Mouse (Mus musculus): ENCODE measurements at regions not wholly inside any gene's neighbourhood (a gene's known extent, or its start where the extent isn't known, plus 50 kb on each side); places are given as distances from the start of the nearest gene placed in this dataset.
A peak's percentile ranks its signal among the peaks of the same experiment; 100 is the strongest.

DNA sequence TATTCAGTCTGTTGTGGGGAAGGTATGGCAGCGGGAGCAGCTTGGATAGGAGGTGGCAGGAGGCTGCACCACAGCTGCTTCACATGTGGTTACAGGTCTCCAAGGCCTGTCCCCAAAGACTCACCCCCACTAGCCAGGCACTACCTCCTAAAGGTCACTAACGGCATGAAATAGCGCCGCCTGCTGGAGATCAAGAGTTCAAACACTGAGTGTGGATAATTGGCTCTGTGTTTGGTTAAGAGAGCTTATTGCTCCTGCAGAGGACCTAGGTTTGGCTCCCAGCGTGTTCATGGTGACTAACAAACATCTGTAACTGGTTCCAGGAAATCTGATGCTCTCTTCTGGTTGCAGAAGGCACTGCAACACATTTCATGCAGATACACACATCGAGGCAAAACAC is 514.1 kb downstream of the Zfp536 start:
- no peaks in the 10 kb centered on the region for H3K9me3 ChIP-seq (replicated peaks)
- no peaks in the 10 kb centered on the region for H3K4me1 ChIP-seq
- no peak overlapping the region for H3K4me3 ChIP-seq
- ATAC-seq (ENCODE audit: low FRiP score): no peak
- no peak overlapping the region for H3K4me2 ChIP-seq (replicated peaks)
- H3K36me3 ChIP-seq: no peaks in the 10 kb centered on the region
- H3K9ac ChIP-seq: no peak overlapping the region
- H3K27ac ChIP-seq: no peak overlapping the region
- H3K27me3 ChIP-seq: no peaks in the 10 kb centered on the region; the same call in 1 of the 2 replicates
- WGBS: 43% methylated on average over 6 of the region's 6 CpGs

DNA sequence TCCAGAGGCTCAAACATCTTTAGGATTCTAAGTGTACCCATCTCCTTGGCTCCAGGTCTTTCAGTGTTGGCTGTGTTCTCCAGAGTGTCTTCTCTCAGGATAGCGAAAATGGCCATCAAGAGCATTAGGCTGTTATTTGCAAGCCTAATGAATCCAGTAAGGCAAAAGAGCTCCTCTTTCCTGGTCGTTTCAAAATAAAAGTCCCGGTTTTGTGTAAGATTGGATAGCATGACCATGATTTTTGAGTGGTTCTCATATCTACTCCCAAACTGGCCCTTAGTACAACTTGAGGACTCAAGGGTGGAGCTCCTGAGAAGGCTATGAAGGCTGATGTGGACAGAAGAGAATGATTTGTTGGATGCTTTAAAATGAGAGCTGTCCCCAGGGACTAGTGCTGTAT is 510.6 kb downstream of the Zfp536 start:
- no peak overlapping the region for H3K9ac ChIP-seq

DNA sequence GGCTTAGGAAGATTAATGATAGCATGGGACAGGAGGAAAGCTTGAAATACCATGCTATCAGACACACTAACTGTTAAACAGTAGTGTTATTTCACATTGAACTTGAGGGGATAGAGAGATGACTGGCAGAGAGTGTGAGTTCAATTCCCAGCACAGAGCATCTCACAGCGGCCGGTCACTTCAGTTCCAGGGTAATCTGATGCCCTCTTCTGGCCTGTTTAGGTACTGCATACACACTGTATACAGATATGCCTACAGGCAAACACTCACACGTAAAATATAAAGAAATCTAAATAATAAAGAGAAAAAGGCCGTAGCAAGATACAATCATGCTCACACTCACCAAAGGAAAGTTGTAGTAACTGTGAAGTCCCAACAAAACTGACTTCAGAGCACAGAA is 506.0 kb downstream of the Zfp536 start:
- Histone ChIP-seq H3K9ac (no peak overlapping the region), H3K9me3 (replicated peaks) (no peaks in the 10 kb centered on the region; the same call in 1 of the 2 replicates), H3K4me2 (replicated peaks) (no peak overlapping the region), H3K27me3 (no peaks in the 10 kb centered on the region), H3K27ac (no peak overlapping the region), H3K36me3 (no peaks in the 10 kb centered on the region), H3K4me3 (no peak overlapping the region), H3K4me1 (no peaks in the 10 kb centered on the region)
- no peak for ATAC-seq (ENCODE audit: low FRiP score)
- 86% methylated on average over 4 of the region's 4 CpGs for WGBS

More for the DNA sequence above, 510.6 kb downstream of the Zfp536 start:
- no peaks in the 10 kb centered on the region for H3K36me3 ChIP-seq
- H3K4me1 ChIP-seq: no peaks in the 10 kb centered on the region
- ATAC-seq (ENCODE audit: low FRiP score): no peak
- no peaks in the 10 kb centered on the region for H3K27me3 ChIP-seq
- 50% methylated on average over 3 of the region's 3 CpGs for WGBS
- H3K27ac ChIP-seq: no peak overlapping the region
- H3K4me2 ChIP-seq (replicated peaks): no peak overlapping the region
- no peak overlapping the region for H3K4me3 ChIP-seq
- H3K9me3 ChIP-seq (replicated peaks): no peaks in the 10 kb centered on the region

DNA sequence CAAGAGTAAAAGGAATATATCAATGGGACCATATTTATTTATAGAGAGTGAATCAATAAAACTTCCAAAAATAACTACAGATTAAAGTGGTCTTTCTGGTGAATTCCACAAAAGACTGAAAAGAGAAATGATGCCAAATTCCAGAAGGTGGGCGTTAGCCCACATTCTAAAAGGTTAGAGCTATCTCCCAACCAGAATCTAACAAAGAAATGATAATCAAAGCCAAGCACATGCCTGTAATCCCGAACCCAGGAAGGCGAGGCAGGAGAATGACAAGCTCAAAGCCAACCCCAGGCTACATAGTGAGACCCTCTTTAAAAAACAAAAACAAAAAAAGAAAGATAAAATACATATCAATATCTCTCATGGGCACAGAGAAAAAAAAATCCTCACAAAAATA is 502.6 kb downstream of the Zfp536 start:
- Histone ChIP-seq H3K4me2 (replicated peaks) (no peak overlapping the region), H3K9me3 (replicated peaks) (no peaks in the 10 kb centered on the region; the same call in 1 of the 2 replicates), H3K27ac (no peak overlapping the region), H3K36me3 (no peaks in the 10 kb centered on the region), H3K9ac (no peak overlapping the region), H3K27me3 (no peaks in the 10 kb centered on the region), H3K4me1 (no peaks in the 10 kb centered on the region), H3K4me3 (no peak overlapping the region)
- no peak for ATAC-seq (ENCODE audit: low FRiP score)
- 87% methylated on average over 3 of the region's 3 CpGs for WGBS

DNA sequence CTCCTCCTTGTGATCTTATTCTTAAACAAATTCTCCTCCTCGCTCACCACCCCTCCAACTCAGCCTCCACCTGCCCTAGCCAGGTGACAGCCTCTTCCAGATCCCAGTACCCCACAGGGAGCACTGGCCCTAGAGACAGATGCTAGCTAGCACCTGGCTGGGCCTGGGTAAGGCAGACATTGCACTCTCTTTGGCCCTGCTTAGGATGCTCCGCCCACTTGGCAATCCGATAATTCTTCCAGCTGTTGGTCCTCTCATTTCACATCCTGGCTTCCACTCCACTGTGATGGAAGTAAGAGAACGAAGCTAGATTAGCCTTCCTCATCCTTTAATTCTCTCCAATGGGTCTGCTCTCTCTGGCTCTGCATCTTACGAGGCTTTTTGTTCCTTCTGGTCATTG is 483.4 kb downstream of the Zfp536 start:
- Histone ChIP-seq H3K4me2 (replicated peaks) (peak overlapping the region; percentile 40), H3K4me3 (no peak overlapping the region)

GRCm38 (mm10) chr7:37290493-37291045 is 482.9 kb downstream of the Zfp536 start:
- WGBS: 25% methylated on average over 19 of the region's 19 CpGs

More for the DNA sequence above, 483.4 kb downstream of the Zfp536 start:
- Histone ChIP-seq H3K9ac (no peak overlapping the region), H3K4me1 (peaks cover 13% of the 10 kb centered on the region), H3K9me3 (replicated peaks) (no peaks in the 10 kb centered on the region), H3K27ac (no peak overlapping the region), H3K36me3 (no peaks in the 10 kb centered on the region), H3K27me3 (no peaks in the 10 kb centered on the region)
- WGBS: 21% methylated on average over 5 of the region's 5 CpGs
- ATAC-seq (ENCODE audit: low FRiP score): peak; percentile 48; the same call in 1 of the 2 replicates

GRCm38 (mm10) chr7:37291726-37292125 is 481.7 kb downstream of the Zfp536 start:
- Histone ChIP-seq H3K4me1 (peaks cover 13% of the 10 kb centered on the region), H3K27ac (no peak overlapping the region), H3K9ac (no peak overlapping the region), H3K4me2 (replicated peaks) (no peak overlapping the region), H3K27me3 (no peaks in the 10 kb centered on the region), H3K36me3 (no peaks in the 10 kb centered on the region), H3K4me3 (no peak overlapping the region), H3K9me3 (replicated peaks) (no peaks in the 10 kb centered on the region)
- WGBS: 76% methylated on average over 7 of the region's 7 CpGs
- ATAC-seq (ENCODE audit: low FRiP score): 0 out of 2 replicates have a peak, but pooled peaks have one; percentile 18

More at GRCm38 (mm10) chr7:37290493-37291045, 482.9 kb downstream of the Zfp536 start:
- no peak overlapping the region for H3K27ac ChIP-seq
- no peaks in the 10 kb centered on the region for H3K27me3 ChIP-seq
- H3K36me3 ChIP-seq: no peaks in the 10 kb centered on the region
- H3K4me2 ChIP-seq (replicated peaks): peak overlapping the region; percentile 40
- H3K9ac ChIP-seq: no peak overlapping the region
- ATAC-seq (ENCODE audit: low FRiP score): peak; percentile 56; the same call in 1 of the 2 replicates
- H3K4me1 ChIP-seq: peaks cover 13% of the 10 kb centered on the region
- 0 out of 2 replicates have a peak overlapping the region, but pooled peaks have one; percentile 3 for H3K4me3 ChIP-seq
- H3K9me3 ChIP-seq (replicated peaks): no peaks in the 10 kb centered on the region

DNA sequence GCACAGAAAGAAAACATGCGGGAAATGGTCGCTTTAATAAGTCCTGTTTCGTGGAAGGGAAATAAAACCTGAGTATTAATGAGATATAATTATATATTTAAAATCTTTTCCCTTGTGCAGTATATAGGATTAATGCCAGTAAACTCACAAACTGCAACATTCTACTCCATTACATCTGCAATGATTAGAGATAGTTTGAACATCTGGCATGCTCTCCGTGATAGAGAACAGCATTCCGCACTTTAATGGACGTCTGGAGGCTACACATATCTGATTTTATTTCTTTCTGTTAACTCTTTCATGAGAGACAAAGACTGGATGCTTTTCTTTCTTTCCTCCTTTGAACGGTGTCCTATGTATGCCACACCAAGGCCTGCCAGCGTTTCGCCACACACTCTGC is 480.9 kb downstream of the Zfp536 start:
- Histone ChIP-seq H3K9ac (no peak overlapping the region), H3K4me3 (no peak overlapping the region), H3K27me3 (no peaks in the 10 kb centered on the region), H3K4me1 (peaks cover 13% of the 10 kb centered on the region), H3K36me3 (no peaks in the 10 kb centered on the region), H3K27ac (no peak overlapping the region), H3K4me2 (replicated peaks) (no peak overlapping the region), H3K9me3 (replicated peaks) (no peaks in the 10 kb centered on the region)
- 73% methylated on average over 9 of the region's 9 CpGs for WGBS
- no peak for ATAC-seq (ENCODE audit: low FRiP score)

DNA sequence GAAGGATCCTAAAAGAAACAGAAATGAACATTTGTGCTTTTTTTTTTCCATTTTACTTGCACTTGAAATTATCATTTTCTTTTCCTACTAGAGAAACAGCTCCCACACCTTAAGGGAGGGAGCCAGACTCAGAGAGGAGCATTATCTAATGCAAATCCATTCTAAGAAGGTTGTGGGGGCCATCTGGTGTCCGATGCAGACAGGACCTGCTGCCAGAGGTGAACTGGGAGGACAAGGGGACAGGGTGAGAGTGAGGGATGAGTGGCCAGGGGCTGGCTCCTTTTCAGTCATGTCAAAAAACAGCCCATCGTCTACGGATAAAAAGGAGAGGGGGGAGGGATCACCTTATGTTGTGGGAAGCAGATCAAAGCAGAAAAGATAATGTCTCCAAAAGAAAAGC is 474.6 kb downstream of the Zfp536 start:
- no peaks in the 10 kb centered on the region for H3K9me3 ChIP-seq (replicated peaks)
- no peak overlapping the region for H3K27ac ChIP-seq
- 38% methylated on average over 3 of the region's 3 CpGs for WGBS
- no peaks in the 10 kb centered on the region for H3K27me3 ChIP-seq
- H3K9ac ChIP-seq: no peak overlapping the region
- H3K36me3 ChIP-seq: no peaks in the 10 kb centered on the region
- no peak for ATAC-seq (ENCODE audit: low FRiP score)
- H3K4me2 ChIP-seq (replicated peaks): no peak overlapping the region
- H3K4me1 ChIP-seq: peaks cover 7% of the 10 kb centered on the region; the same call in 1 of the 2 replicates
- H3K4me3 ChIP-seq: no peak overlapping the region

GRCm38 (mm10) chr7:37305463-37305862 is 468.0 kb downstream of the Zfp536 start:
- Histone ChIP-seq H3K36me3 (no peaks in the 10 kb centered on the region), H3K9me3 (replicated peaks) (no peaks in the 10 kb centered on the region), H3K4me1 (no peaks in the 10 kb centered on the region), H3K27me3 (no peaks in the 10 kb centered on the region), H3K9ac (no peak overlapping the region), H3K4me3 (no peak overlapping the region), H3K27ac (no peak overlapping the region), H3K4me2 (replicated peaks) (no peak overlapping the region)
- WGBS: 84% methylated on average over 9 of the region's 9 CpGs
- ATAC-seq (ENCODE audit: low FRiP score): no peak

DNA sequence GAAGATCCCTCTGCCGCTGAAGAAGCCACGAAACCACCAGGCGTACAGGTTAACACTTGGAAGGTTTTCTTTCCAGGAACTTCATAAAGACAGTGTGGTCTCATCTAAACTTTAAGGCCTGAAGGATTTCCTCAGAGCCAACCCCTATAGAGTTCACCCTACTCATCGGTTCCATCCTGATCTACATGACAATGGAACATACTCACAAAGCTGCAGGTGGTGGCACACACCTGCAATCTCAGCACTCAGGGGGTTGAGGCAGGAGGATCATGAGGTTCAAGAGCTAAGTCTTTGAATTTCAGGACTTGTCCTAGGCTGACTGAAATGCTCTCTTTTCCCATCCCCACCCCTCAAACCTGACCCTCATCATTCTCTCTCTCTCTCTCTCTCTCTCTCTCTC is 466.2 kb downstream of the Zfp536 start:
- no peak overlapping the region for H3K4me3 ChIP-seq
- H3K9ac ChIP-seq: no peak overlapping the region
- no peaks in the 10 kb centered on the region for H3K4me1 ChIP-seq
- H3K27me3 ChIP-seq: no peaks in the 10 kb centered on the region
- WGBS: 77% methylated on average over 4 of the region's 4 CpGs
- ATAC-seq (ENCODE audit: low FRiP score): no peak
- no peaks in the 10 kb centered on the region for H3K9me3 ChIP-seq (replicated peaks)
- no peak overlapping the region for H3K4me2 ChIP-seq (replicated peaks)
- H3K27ac ChIP-seq: no peak overlapping the region
- no peaks in the 10 kb centered on the region for H3K36me3 ChIP-seq

DNA sequence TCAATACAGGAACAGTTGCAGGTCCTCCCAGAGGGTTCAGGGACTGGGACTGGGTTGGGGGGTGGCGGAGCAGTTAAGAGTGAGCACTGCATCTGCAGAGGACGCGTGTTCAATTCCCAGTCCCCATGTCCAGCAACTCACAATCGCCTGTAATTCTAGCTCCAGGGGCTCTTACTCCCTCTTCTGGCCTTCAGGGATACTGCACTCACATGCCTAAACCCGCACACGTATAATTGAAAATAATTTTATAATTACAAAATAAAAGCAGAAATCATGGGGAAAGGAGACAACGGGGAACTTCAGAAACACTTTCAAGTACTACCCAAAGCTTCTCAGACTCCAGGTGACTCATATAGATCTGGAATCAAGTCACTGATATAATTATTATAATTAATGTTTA is 448.8 kb downstream of the Zfp536 start:
- Histone ChIP-seq H3K9ac (no peak overlapping the region), H3K4me3 (no peak overlapping the region), H3K36me3 (no peaks in the 10 kb centered on the region), H3K27ac (no peak overlapping the region), H3K4me2 (replicated peaks) (no peak overlapping the region), H3K9me3 (replicated peaks) (no peaks in the 10 kb centered on the region), H3K27me3 (no peaks in the 10 kb centered on the region), H3K4me1 (peaks cover 7% of the 10 kb centered on the region)
- no peak for ATAC-seq (ENCODE audit: low FRiP score)
- WGBS: 93% methylated on average over 7 of the region's 7 CpGs

GRCm38 (mm10) chr7:37333451-37333850 is 440.0 kb downstream of the Zfp536 start:
- Histone ChIP-seq H3K9ac (no peak overlapping the region), H3K4me3 (no peak overlapping the region), H3K36me3 (no peaks in the 10 kb centered on the region), H3K9me3 (replicated peaks) (no peaks in the 10 kb centered on the region), H3K27me3 (no peaks in the 10 kb centered on the region), H3K4me2 (replicated peaks) (no peak overlapping the region), H3K4me1 (peaks cover 32% of the 10 kb centered on the region), H3K27ac (no peak overlapping the region)
- WGBS: 71% methylated on average over 15 of the region's 16 CpGs
- no peak for ATAC-seq (ENCODE audit: low FRiP score)
